Mouse (Mus musculus) thymus, postnatal 25 days (tissue): Measurements from ENCODE around the gene Bcl11a.

Source experiments
- DNase-seq: peaks from one replicate; pipeline ENCODE4 v3.0.0; 2022

The Bcl11a gene

GRCm38 (mm10) chr11:24163072-24163471, 85.2 kb downstream of the Bcl11a start:
- no peak for DNase-seq

DNA sequence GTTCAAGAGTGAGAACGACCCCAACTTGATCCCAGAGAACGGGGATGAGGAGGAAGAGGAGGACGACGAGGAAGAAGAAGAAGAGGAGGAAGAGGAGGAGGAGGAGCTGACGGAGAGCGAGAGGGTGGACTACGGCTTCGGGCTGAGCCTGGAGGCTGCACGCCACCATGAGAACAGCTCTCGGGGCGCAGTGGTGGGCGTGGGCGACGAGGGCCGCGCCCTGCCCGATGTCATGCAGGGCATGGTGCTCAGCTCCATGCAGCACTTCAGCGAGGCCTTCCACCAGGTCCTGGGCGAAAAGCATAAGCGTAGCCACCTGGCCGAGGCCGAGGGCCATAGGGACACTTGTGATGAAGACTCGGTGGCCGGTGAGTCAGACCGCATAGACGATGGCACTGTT, 86.2 kb downstream of the Bcl11a start:
- DNase-seq, result no peak

DNA sequence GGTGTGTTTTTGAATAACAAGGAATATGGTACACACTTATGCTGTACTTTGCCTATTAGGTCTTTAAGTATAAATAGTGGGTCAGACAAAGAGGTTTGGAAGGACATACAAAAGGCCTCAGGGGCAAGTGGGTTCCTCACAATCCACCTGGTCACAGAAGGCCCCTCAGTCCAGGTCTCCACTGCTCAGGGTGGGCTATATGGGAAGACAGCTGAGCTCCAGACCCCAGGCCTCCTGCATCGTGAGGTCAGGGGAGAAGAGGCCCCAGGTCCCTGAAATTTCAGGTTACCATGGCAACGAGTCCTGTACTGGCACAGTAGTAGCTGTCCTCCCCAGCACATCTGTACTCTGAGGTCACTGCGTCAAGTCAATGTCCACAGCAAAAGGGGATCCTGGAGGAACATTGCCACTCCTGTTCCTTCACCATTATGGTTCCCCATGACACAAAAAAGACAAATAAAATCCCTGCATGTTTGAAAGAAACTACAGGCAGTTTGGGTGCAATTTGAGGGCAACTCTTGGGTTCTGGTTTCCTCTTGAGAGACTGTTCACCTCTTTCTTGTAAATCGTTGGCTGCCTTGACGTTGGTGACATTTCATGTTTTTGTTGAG, 93.9 kb downstream of the Bcl11a start:
- DNase-seq, result no peak

DNA sequence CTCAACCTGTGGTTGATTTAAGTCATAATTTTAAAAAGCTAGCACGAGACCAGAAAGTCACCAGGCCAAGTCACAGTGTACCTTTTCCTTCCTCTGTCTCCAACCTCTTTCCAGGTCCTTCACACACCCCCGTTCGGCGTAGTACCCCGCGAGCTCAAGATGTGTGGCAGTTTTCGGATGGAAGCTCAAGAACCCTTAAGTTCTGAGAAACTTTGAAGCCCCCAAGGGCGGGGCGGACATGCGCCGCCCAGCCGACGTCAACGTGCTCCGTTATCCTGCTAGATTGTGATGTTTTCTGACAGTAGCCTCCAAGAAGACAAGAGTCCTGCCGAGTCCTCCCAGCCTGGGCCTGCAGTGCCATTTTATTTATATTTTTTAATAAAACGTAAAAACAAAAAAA, 94.7 kb downstream of the Bcl11a start:
- DNase-seq, result no peak

DNA sequence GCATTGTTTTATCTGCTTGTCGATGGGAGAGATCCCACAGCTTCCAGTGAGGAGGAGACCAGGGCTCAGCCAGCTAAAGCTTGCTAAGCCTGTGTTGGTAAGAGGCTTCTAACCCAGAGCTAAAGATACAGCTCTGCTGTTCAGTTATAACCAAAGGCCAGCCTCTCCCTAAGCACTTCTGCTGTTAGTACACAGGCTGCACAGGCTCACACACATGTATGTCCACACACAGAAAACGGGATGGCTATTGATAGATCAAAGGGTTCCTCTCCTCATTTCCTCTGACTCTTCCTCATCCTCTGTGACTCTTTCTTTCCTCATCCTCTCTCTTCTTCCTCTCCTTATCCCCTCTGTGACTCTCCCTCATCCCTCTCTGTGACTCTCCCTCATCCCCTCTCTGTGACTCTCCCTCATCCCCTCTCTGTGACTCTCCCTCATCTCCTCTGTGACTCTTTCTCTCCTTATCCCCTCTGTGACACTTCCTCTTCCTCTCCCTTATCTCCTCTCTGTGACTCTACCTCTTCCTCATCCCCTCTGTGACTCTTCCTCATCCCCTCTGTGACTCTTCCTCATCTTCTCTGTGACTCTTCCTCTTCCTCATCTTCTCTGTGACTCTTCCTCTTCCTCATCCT, 96.4 kb downstream of the Bcl11a start:
- DNase-seq, result no peak

- DNase-seq, result no peak
These were observed 99.6 kb downstream of the Bcl11a start for GRCm38 (mm10) chr11:24177458-24177857.

- no peak for DNase-seq
These were observed 101.1 kb downstream of the Bcl11a start for GRCm38 (mm10) chr11:24178823-24179476.

- DNase-seq, result no peak
These were observed 102.2 kb downstream of the Bcl11a start for GRCm38 (mm10) chr11:24180040-24180439.

GRCm38 (mm10) chr11:24183501-24183900, 105.6 kb downstream of the Bcl11a start:
- DNase-seq, result no peak

DNA sequence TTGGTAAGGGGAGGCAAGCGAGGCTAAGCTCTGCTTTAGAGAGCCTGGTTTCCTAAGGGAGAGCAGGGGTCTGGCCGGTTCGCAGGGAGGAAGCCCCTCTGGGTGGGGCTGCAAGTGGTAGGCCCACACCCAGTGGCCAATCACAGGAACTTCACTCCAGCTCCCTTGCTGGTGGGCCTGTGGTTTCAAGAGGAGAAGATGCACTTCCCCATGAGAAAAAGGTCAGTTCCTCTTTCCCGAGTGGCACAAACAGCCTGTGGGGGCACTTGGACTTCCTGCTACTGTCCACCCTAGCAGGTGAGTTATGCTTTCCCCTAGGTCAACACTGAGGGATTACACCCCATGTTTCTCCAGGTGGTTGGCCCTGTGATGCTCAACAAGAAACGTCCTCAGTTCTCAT, 107.1 kb downstream of the Bcl11a start:
- no peak for DNase-seq

DNA sequence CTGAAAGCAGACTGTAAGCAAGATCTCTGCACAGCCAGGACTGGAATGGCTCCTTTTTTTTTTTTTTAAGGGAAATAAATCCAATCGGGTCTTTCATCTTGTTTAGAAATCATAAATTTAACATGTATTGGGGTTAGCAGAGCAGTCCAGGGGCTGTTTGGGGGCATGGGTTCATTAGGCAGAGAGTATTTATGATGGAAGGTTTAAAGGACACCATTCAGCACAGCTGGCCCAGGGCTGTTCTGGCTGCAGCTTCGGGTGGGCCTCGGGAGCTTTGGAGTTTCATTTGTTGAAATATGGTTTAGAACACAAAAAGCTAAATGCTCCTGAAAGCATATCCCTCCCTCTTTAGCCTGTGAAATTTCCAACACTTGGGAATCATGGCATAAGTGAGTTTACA, 112.6 kb downstream of the Bcl11a start:
- DNase-seq, result no peak

GRCm38 (mm10) chr11:24196460-24197190, 118.8 kb downstream of the Bcl11a start:
- DNase-seq, result no peak

DNA sequence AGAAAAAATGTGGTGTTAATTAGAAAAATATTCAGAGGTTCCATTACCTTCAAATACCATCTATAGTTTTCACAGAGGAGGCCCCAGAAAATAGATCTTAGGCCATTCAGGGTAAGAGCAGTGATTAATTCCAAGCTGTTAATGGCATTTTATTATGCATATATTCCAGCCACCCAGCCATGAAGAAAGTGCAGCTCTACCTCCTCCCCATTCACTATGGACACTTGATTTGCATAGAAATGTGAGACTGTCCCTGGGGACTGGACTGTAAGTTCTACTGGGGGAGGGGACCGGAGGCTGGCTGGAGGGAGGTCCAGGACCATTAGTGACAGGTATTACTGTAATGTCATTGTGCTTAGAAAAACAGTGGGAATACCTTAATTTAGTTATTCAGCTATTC, 119.6 kb downstream of the Bcl11a start:
- no peak for DNase-seq

DNA sequence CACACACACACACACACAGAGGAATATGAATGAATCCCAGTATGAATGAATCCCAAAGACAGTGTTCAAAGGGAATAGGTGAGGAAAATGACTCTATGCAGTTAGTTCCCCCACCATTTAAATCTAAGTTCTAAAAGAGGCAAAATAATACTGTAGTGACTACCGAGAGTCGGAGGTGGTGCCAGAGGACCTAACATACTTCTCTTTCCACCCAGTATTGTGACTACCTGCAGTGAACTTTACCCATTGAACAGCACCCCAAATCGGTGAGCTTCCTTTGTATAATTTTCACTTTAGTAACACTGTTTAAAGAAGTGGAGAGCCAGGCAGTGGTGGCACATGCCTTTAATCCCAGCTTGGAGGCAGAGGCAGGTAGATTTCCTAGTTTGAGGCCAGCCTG, 121.7 kb downstream of the Bcl11a start:
- DNase-seq, result no peak

- no peak for DNase-seq
These were observed 122.5 kb downstream of the Bcl11a start for GRCm38 (mm10) chr11:24200310-24200709.

DNA sequence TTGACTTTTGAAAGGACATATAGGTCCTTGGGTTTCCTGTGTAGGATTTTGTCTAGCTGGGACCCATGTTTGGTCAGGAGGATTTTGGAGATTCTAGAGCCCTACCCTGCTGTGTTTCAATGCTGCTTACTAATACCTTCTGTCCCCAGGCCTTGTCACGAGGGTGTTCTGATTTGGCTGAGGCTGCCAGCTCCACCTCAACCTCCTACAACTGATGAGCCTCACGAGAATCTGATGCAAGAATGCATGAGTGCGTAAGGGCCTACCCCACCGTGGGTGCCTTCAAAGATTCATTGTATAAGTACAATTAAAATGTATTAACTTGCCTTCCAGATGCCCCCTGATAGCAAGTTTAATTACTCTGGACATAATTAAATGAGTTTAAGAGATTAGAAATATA, 123.4 kb downstream of the Bcl11a start:
- no peak for DNase-seq

- DNase-seq, result no peak
These were observed 124.9 kb downstream of the Bcl11a start for GRCm38 (mm10) chr11:24202641-24203361.

- no peak for DNase-seq
These were observed 125.6 kb downstream of the Bcl11a start for GRCm38 (mm10) chr11:24203489-24203888.

- DNase-seq, result no peak
These were observed 131.1 kb downstream of the Bcl11a start for GRCm38 (mm10) chr11:24208951-24209351.

DNA sequence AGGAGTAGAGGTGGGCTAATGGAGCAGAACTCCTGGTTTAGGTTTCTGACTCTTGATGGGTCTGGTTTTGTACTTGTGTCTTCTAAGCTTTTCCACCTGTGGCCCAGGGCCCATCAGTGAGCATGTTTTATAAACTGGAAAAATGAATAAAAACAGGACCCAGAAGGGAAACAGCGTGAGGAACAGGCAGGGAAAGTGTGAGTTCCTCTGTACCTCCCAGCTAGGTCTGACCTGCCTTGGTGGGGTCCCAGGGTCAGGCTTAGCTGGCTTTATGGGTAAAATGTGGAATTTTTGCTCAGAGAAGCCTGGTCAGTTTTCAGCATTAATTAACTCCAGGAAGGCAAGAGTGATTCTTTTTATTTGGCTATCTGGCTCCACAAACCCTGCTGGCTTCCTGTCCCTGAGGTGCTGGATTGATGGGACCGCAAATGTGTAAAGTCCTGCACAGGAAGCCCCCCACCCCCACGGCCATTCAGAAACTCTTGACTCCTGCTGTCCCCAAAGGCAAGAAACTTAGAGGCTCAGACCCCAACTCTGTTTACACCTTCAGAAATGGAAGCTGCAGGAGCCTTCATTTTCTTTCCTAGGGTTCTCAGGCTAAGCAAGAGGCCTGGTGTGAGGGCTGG, 136.8 kb downstream of the Bcl11a start:
- no peak for DNase-seq

GRCm38 (mm10) chr11:24217741-24218333, 140.0 kb downstream of the Bcl11a start:
- no peak for DNase-seq

- DNase-seq, result no peak
These were observed 143.9 kb downstream of the Bcl11a start for GRCm38 (mm10) chr11:24221601-24222307.
